Mouse (Mus musculus): ENCODE measurements around the gene Sdhc. TPM values are rescaled to one million over a fixed set of nuclear protein-coding genes. Genes with fewer than 3 reads are reported as not detected.

Sdhc gene
- polyA plus RNA-seq, 1 experiment, result 297 TPM

DNA sequence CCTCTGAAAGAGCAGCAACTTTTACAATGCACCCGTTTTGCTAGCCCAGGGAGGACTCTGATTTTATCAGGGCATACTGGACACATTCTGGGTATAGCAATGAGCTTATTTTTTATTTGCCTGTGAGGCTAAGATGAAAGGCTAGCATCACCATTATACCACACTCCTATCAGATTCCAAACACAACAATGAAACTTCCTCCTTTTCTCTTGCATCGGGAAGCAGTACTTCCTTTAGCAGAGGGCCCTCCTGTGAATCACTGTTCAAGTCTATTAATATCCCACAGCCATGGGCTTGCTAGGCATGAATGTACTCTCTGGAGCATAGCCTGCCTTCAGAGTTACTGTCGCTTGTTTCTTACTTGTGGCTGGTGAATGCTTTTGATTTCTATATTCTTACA lies 20.7 kb upstream of the Sdhc start:
- no peak overlapping the region for H3K4me3 ChIP-seq (ENCODE audit: insufficient read depth, low read length)
- TF ChIP-seq POLR2A (IDR thresholded peaks at IDR 0.05; ENCODE audit: low read depth, low read length) (no peak), CTCF (IDR thresholded peaks at IDR 0.05; ENCODE audit: borderline replicate concordance, insufficient read depth, low read length) (no peak)
- no peaks in the 10 kb centered on the region for H3K4me1 ChIP-seq (ENCODE audit: control insufficient read depth, insufficient read depth, low read length)
- no peak overlapping the region for H3K27ac ChIP-seq (ENCODE audit: insufficient read depth, low read length)

DNA sequence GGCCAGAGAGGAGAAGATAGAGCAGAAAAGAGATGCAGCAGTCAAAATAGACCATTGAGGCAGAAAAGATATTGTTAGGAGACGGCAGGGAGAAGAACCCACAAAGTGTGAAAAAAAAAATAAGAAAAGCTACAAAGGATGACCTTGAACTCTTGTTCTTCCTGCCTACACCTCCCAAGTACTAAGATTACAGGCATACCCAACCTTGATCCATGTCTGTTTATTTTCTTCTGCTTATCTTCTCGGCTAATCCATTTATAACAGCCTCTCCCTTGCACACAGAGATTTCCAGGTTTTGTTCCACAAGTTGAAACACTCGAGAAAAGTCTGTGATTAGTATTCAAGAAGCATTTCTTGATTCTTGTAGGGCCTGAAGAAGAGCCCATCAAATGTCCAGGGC lies 19.5 kb upstream of the Sdhc start:
- Histone ChIP-seq H3K27ac (ENCODE audit: insufficient read depth, low read length) (no peak overlapping the region), H3K4me1 (ENCODE audit: control insufficient read depth, insufficient read depth, low read length) (peaks cover 2% of the 10 kb centered on the region; the same call in 1 of the 2 replicates), H3K4me3 (ENCODE audit: insufficient read depth, low read length) (no peak overlapping the region)
- no peak for TF ChIP-seq CTCF (IDR thresholded peaks at IDR 0.05; ENCODE audit: borderline replicate concordance, insufficient read depth, low read length)

DNA sequence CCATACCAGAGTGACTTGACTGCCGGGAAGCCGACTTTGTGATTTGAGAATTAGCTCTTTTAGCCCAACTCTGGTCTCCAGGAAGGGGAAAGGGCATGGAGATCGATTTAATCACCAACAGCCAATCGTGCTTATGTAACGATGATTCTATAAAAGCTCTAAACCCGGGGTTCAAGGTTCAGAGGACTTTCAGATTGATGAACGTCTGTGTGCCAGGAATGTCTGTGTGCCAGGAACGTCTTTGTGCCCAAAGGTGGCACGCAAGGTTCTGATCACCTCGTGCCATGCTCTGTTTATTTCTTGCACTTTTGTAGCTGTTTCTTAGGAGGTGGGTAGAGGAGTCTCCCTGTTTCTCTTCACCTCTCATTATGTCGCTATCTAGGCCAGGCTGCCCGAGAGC lies 18.5 kb upstream of the Sdhc start:
- H3K27ac ChIP-seq (ENCODE audit: insufficient read depth, low read length), result no peak overlapping the region
- peaks cover 2% of the 10 kb centered on the region; the same call in 1 of the 2 replicates for H3K4me1 ChIP-seq (ENCODE audit: control insufficient read depth, insufficient read depth, low read length)
- TF ChIP-seq POLR2A (IDR thresholded peaks at IDR 0.05; ENCODE audit: low read depth, low read length), result no peak
- no peak overlapping the region for H3K4me3 ChIP-seq (ENCODE audit: insufficient read depth, low read length)

DNA sequence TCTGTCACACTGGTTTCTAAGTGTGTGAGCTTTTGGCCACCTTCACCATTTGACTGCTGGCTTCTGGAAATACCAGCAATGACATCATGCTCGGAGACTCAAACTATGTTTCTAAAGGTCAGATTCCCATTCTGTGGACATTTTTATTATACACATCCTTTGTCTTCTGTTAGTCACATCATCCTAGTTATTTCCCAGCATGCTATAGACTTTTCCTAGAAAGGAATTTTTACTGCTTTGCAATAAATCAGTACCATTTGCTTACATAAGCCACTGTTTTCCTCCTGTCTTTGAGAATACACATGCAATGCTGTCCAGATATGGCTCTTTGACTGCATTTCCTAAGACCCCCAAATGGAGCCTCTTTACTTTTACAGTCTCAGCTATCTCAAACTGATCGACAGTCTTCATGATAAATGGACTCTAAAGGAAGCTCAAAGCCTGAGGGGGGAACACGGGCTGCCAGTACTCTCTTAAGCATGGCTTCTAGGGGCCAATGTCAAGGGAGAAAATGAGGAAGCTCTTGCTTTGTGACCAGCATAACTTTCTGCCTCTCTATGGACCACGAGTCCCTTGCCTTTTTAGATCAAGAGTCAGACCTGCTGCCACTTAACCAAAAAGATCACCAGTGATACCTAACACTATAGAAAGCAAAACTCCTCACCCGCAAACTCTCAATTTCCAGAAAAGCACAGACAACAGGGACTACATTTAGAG lies 15.4 kb upstream of the Sdhc start:
- H3K27ac ChIP-seq (ENCODE audit: insufficient read depth, low read length), result no peak overlapping the region
- TF ChIP-seq CTCF (IDR thresholded peaks at IDR 0.05; ENCODE audit: borderline replicate concordance, insufficient read depth, low read length) (no peak), POLR2A (IDR thresholded peaks at IDR 0.05; ENCODE audit: low read depth, low read length) (no peak)
- no peak overlapping the region for H3K4me3 ChIP-seq (ENCODE audit: insufficient read depth, low read length)

DNA sequence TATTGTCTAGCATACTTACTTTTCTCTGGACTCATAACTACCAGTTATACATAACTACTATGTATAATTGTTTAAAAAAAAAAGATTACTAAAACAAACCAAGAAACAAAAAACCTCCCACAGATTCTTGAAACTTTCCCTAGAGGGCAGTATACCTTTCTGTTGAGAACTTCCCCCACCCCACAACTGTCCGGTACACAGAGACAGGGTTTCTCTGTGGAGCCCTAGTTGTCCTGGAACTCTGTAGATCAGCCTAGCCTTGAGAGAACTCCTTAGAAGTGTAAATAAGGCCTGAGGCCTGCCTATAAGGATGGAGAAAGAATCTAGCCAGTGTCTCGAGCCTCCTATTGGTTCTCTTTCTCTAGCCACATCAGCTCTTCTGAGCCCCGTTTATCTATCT lies 13.9 kb upstream of the Sdhc start:
- no peak overlapping the region for H3K4me3 ChIP-seq (ENCODE audit: insufficient read depth, low read length)
- no peak for TF ChIP-seq CTCF (IDR thresholded peaks at IDR 0.05; ENCODE audit: borderline replicate concordance, insufficient read depth, low read length)
- TF ChIP-seq POLR2A (IDR thresholded peaks at IDR 0.05; ENCODE audit: low read depth, low read length), result no peak
- H3K4me1 ChIP-seq (ENCODE audit: control insufficient read depth, insufficient read depth, low read length), result peaks cover 2% of the 10 kb centered on the region; the same call in 1 of the 2 replicates
- H3K27ac ChIP-seq (ENCODE audit: insufficient read depth, low read length), result no peak overlapping the region

More for the DNA sequence above, 15.4 kb upstream of the Sdhc start:
- H3K4me1 ChIP-seq (ENCODE audit: control insufficient read depth, insufficient read depth, low read length), result peaks cover 2% of the 10 kb centered on the region; the same call in 1 of the 2 replicates

DNA sequence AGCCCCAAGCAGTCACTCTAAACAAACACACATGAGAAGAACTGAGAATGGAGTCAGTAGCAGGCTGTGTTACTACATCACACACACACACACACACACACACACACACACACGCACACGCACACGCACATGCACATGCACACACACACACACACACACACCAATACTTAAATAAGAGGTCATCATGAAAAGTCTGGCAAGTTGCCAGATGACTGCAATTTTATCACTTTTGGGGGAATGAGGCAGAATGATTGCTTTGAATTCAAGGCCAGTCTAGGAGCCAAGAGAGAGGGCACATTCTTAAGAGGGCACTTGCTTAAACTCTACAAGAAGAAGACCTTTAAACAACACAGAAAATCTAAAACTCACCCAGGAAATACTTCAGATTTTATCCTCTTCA lies 12.1 kb upstream of the Sdhc start:
- H3K27ac ChIP-seq (ENCODE audit: insufficient read depth, low read length), result no peak overlapping the region
- no peak overlapping the region for H3K4me3 ChIP-seq (ENCODE audit: insufficient read depth, low read length)
- peaks cover 2% of the 10 kb centered on the region; the same call in 1 of the 2 replicates for H3K4me1 ChIP-seq (ENCODE audit: control insufficient read depth, insufficient read depth, low read length)
- TF ChIP-seq CTCF (IDR thresholded peaks at IDR 0.05; ENCODE audit: borderline replicate concordance, insufficient read depth, low read length) (no peak), POLR2A (IDR thresholded peaks at IDR 0.05; ENCODE audit: low read depth, low read length) (no peak)

DNA sequence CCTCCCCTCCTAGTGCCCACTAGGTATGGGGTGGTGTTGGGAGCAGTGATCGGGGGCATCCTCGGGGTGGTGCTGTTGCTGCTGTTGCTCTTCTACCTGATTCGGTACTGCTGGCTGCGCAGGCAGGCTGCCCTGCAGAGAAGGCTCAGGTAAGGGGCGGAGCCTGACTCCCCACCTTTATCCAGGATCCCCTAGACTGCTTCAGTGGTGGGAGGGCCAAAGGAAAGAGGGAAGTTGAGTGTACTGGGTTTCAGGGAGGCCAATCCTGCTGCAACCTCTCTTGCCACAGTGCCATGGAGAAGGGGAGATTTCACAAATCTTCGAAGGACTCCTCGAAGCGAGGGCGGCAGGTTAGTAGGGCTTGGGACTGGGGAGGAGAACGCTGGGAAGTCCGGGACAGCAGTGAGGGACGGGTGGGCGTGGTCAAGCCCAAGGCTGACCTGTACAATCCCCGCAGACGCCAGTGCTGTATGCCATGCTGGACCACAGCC lies 9.1 kb upstream of the Sdhc start:
- no peak overlapping the region for H3K4me3 ChIP-seq (ENCODE audit: insufficient read depth, low read length)
- H3K4me1 ChIP-seq (ENCODE audit: control insufficient read depth, insufficient read depth, low read length), result no peaks in the 10 kb centered on the region
- H3K27ac ChIP-seq (ENCODE audit: insufficient read depth, low read length), result no peak overlapping the region
- TF ChIP-seq CTCF (IDR thresholded peaks at IDR 0.05; ENCODE audit: borderline replicate concordance, insufficient read depth, low read length) (no peak), POLR2A (IDR thresholded peaks at IDR 0.05; ENCODE audit: low read depth, low read length) (no peak)

DNA sequence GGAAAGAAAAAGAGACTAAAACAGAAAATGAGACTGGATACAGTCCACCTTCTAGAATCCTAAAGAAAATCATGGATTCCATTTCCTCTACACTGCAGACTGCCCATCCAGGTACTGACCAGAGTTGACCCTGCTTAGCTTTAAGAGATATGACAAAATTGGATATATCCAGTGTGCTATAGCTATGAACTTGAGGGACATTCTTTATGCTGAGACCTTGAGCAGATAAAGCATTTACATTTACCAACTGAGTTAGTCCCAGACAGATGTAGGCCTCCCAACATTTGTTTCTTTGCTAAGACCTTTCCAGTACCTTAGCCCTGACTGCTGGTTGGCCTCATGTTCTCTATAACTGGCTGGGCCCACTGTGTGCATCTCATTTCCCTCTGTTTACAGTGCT lies 7.6 kb upstream of the Sdhc start:
- no peak for TF ChIP-seq POLR2A (IDR thresholded peaks at IDR 0.05; ENCODE audit: low read depth, low read length)
- no peak for TF ChIP-seq CTCF (IDR thresholded peaks at IDR 0.05; ENCODE audit: borderline replicate concordance, insufficient read depth, low read length)
- Histone ChIP-seq H3K4me1 (ENCODE audit: control insufficient read depth, insufficient read depth, low read length) (no peaks in the 10 kb centered on the region), H3K4me3 (ENCODE audit: insufficient read depth, low read length) (no peak overlapping the region), H3K27ac (ENCODE audit: insufficient read depth, low read length) (no peak overlapping the region)

DNA sequence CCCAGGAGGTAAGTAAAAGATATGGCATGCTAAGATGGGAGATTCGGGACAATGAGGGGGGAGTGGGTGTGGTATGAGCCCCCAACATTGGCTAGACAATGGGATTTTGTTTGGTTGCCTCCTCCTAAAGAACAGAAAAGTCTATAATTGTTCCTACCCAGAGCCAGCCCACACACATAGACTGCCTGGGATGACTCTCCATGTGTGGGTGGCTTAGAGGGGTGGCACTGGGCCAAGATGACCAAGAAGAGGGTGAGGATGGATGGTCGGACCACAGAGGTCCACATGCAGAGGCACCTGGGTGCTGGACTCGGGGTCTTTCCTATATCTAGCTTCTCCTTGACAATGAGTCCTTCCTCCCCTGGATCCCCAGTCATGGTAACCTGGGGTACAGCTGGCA lies 6.2 kb upstream of the Sdhc start:
- Histone ChIP-seq H3K27ac (ENCODE audit: insufficient read depth, low read length) (no peak overlapping the region), H3K4me1 (ENCODE audit: control insufficient read depth, insufficient read depth, low read length) (no peaks in the 10 kb centered on the region), H3K4me3 (ENCODE audit: insufficient read depth, low read length) (no peak overlapping the region)
- TF ChIP-seq POLR2A (IDR thresholded peaks at IDR 0.05; ENCODE audit: low read depth, low read length) (no peak), CTCF (IDR thresholded peaks at IDR 0.05; ENCODE audit: borderline replicate concordance, insufficient read depth, low read length) (no peak)

DNA sequence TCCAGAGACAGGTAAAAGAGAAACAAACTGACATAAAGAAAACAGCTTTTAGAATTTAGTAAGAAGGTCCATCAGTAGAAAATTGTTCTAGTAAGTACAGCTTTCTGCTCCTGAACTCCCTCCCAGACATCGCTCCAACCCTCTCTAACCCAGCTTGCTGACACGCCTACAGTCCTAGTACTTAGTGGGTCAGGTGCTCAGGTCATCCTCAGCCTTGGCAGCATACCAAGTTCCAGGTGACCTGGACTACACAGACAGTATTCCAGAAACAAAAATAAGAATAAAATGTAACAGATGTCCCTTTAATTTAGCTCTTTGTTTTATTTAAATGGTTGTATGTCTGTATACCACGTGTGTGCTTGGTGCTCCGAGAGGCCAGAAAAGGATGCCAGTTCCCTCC lies 1.6 kb upstream of the Sdhc start:
- H3K4me1 ChIP-seq (ENCODE audit: control insufficient read depth, insufficient read depth, low read length), result peaks cover 4% of the 10 kb centered on the region; the same call in 1 of the 2 replicates
- no peak for TF ChIP-seq POLR2A (IDR thresholded peaks at IDR 0.05; ENCODE audit: low read depth, low read length)
- TF ChIP-seq CTCF (IDR thresholded peaks at IDR 0.05; ENCODE audit: borderline replicate concordance, insufficient read depth, low read length), result no peak
- no peak overlapping the region for H3K4me3 ChIP-seq (ENCODE audit: insufficient read depth, low read length)
- H3K27ac ChIP-seq (ENCODE audit: insufficient read depth, low read length), result no peak overlapping the region
